Mouse (Mus musculus): ENCODE measurements around the gene Oxt. TPM values are rescaled to one million over a fixed set of nuclear protein-coding genes. Genes with fewer than 3 reads are reported as not detected.
"Not testable (repeated sequence)": the region's sequence is repeated elsewhere in the genome, so short reads cannot be mapped to it uniquely, and the experiment has no call there.

Gene Oxt
- total and polyA plus RNA-seq, 2 experiments from 2014 or later: 4.9 TPM; not detected in 1

GRCm38 (mm10) chr2:130563212-130564055 lies 12.5 kb upstream of the Oxt start, which contains the start of gene Mrps26:
Gene Mrps26, plus strand, starts transcription at chr2:130563742.
- peaks cover 5% of the 10 kb centered on the region for H3K4me1 ChIP-seq (ENCODE audit: insufficient read depth, low read length)
- peak; percentile 97 for DNase-seq (ENCODE audit: low spot score)
- peaks cover 17% of the 10 kb centered on the region; the same call in 1 of the 2 replicates for H3K36me3 ChIP-seq (ENCODE audit: insufficient read depth, low read length)
- H3K9ac ChIP-seq (replicated peaks; ENCODE audit: low read length): peak within 1 kb of the TSS; percentile 82
- TF ChIP-seq CTCF (IDR thresholded peaks at IDR 0.05; ENCODE audit: low read depth): peak; percentile 56
- H3K9me3 ChIP-seq (ENCODE audit: low read length): no peaks in the 10 kb centered on the region
- WGBS: under 1% methylated on average over 61 of the region's 61 CpGs
- ATAC-seq: peak; percentile 99
- H3K27me3 ChIP-seq (ENCODE audit: insufficient read depth, low read length): no peaks in the 10 kb centered on the region
- peak within 1 kb of the TSS; percentile 86 for H3K4me3 ChIP-seq (ENCODE audit: low read length)
- peak within 1 kb of the TSS; percentile 78 for H3K4me2 ChIP-seq (ENCODE audit: low read depth, low read length)
- H3K27ac ChIP-seq: peak within 1 kb of the TSS; percentile 73

GRCm38 (mm10) chr2:130564063-130564462 lies 11.9 kb upstream of the Oxt start:
- no peak for TF ChIP-seq CTCF (IDR thresholded peaks at IDR 0.05; ENCODE audit: low read depth)
- Histone ChIP-seq H3K9me3 (ENCODE audit: low read length) (no peaks in the 10 kb centered on the region), H3K27me3 (ENCODE audit: insufficient read depth, low read length) (no peaks in the 10 kb centered on the region), H3K9ac (replicated peaks; ENCODE audit: low read length) (peak overlapping the region; percentile 82), H3K4me3 (ENCODE audit: low read length) (peak overlapping the region; percentile 86), H3K36me3 (ENCODE audit: insufficient read depth, low read length) (peaks cover 17% of the 10 kb centered on the region; the same call in 1 of the 2 replicates), H3K27ac (peak overlapping the region; percentile 73), H3K4me2 (ENCODE audit: low read depth, low read length) (peak overlapping the region; percentile 78), H3K4me1 (ENCODE audit: insufficient read depth, low read length) (peaks cover 5% of the 10 kb centered on the region)
- 0% methylated on average over 23 of the region's 23 CpGs for WGBS
- DNase-seq (ENCODE audit: low spot score) (no peak), ATAC-seq (no peak)

DNA sequence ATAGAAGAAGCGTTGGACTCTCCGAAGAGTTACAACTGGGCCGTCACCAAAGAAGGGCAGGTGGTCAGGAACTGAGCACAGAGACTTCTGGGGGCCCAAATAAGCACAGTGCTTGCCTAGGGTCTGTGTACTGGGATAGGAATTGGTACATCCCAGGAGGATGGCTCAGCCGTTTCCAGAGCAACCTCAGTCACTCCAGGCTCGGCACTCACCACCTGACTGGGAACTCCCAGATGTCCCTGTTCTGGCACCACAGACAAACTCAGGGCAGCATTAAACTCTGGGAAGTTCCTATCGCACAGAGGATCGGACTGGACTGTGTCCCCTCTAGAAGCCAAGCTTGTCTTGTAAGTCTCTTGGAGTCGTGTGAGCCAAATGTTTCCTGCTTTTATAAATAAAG lies 11.0 kb upstream of the Oxt start:
- peak overlapping the region; percentile 86; the same call in 1 of the 2 replicates for H3K4me3 ChIP-seq (ENCODE audit: low read length)
- WGBS: 78% methylated on average over 8 of the region's 8 CpGs
- H3K9me3 ChIP-seq (ENCODE audit: low read length): no peaks in the 10 kb centered on the region
- ATAC-seq (no peak), DNase-seq (ENCODE audit: low spot score) (no peak)
- peaks cover 5% of the 10 kb centered on the region for H3K4me1 ChIP-seq (ENCODE audit: insufficient read depth, low read length)
- peak overlapping the region; percentile 82; the same call in 1 of the 2 replicates for H3K9ac ChIP-seq (replicated peaks; ENCODE audit: low read length)
- H3K27me3 ChIP-seq (ENCODE audit: insufficient read depth, low read length): no peaks in the 10 kb centered on the region
- H3K27ac ChIP-seq: no peak overlapping the region
- TF ChIP-seq CTCF (IDR thresholded peaks at IDR 0.05; ENCODE audit: low read depth): no peak
- H3K4me2 ChIP-seq (ENCODE audit: low read depth, low read length): peak overlapping the region; percentile 78
- peaks cover 17% of the 10 kb centered on the region; the same call in 1 of the 2 replicates for H3K36me3 ChIP-seq (ENCODE audit: insufficient read depth, low read length)

DNA sequence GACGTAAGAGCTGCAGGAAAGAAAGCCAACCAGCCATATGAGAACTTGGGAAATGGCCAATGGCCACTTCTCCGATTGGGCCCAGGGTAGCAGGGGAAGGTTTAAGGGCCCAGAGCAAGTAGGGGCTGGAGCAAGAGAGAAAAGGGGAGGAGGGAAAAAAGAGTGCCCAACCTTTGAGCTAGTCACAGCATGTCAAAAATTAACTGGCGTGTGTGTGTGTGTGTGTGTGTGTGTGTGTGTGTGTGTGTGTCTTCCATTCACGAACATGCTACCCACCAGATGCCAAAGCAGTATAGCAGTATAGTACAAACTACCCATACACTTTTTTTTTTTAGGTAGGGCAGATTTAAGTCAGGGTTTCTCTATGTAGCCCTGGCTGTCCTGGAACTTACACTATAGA lies 7.1 kb upstream of the Oxt start:
- Histone ChIP-seq H3K4me2 (ENCODE audit: low read depth, low read length) (no peak overlapping the region), H3K9ac (replicated peaks; ENCODE audit: low read length) (no peak overlapping the region), H3K27ac (no peak overlapping the region), H3K9me3 (ENCODE audit: low read length) (no peaks in the 10 kb centered on the region), H3K27me3 (ENCODE audit: insufficient read depth, low read length) (no peaks in the 10 kb centered on the region), H3K36me3 (ENCODE audit: insufficient read depth, low read length) (peaks cover 17% of the 10 kb centered on the region; the same call in 1 of the 2 replicates), H3K4me1 (ENCODE audit: insufficient read depth, low read length) (peaks cover 5% of the 10 kb centered on the region), H3K4me3 (ENCODE audit: low read length) (no peak overlapping the region)
- no peak for TF ChIP-seq CTCF (IDR thresholded peaks at IDR 0.05; ENCODE audit: low read depth)
- ATAC-seq (no peak), DNase-seq (ENCODE audit: low spot score) (no peak)
- WGBS: 49% methylated on average over 4 of the region's 4 CpGs

DNA sequence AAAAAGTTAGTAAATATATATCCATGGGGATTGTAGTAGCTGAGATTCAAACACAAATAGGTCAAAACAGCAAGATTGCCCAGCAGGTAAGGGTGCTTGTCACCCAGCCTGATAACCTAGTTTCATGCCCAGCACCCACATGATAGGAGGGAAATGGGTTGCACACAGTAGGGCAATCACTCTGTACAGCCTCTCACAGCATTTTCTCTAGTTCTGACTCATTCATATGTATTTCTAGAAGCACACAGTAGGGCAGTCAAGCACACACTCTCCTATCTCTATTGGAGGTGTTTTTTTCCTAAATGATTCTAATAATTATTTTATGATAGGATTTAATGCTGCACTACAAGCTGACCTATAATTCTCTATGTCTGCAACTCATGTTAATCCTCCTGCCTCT lies 6.0 kb upstream of the Oxt start:
- no peak overlapping the region for H3K27ac ChIP-seq
- DNase-seq (ENCODE audit: low spot score) (no peak), ATAC-seq (no peak)
- no peaks in the 10 kb centered on the region for H3K9me3 ChIP-seq (ENCODE audit: low read length)
- TF ChIP-seq CTCF (IDR thresholded peaks at IDR 0.05; ENCODE audit: low read depth): no peak
- no peaks in the 10 kb centered on the region for H3K27me3 ChIP-seq (ENCODE audit: insufficient read depth, low read length)
- H3K9ac ChIP-seq (replicated peaks; ENCODE audit: low read length): no peak overlapping the region
- H3K36me3 ChIP-seq (ENCODE audit: insufficient read depth, low read length): peaks cover 17% of the 10 kb centered on the region; the same call in 1 of the 2 replicates
- no peak overlapping the region for H3K4me2 ChIP-seq (ENCODE audit: low read depth, low read length)
- H3K4me1 ChIP-seq (ENCODE audit: insufficient read depth, low read length): no peaks in the 10 kb centered on the region; the same call in 1 of the 2 replicates
- H3K4me3 ChIP-seq (ENCODE audit: low read length): no peak overlapping the region

DNA sequence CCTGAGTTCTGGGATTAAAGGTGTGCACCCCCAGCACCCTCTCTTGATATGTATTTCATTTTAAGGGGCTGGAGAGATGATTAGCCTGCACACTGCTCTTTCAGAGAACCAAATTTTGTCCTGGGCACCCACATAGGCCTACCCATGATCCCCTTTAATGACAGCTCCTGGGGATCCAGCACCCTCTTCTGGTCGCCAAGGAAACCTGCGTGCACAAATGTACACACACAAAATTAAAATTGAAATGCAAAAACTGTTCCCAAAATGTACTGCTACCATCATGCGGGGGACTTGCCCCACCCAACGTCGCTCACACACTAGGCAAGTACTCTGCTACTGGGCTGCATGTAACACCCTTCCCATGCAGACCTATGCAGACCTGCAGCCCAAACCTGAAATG lies 1.0 kb upstream of the Oxt start:
- ATAC-seq (no peak), DNase-seq (ENCODE audit: low spot score) (no peak)
- Histone ChIP-seq H3K9me3 (ENCODE audit: low read length) (no peaks in the 10 kb centered on the region), H3K9ac (replicated peaks; ENCODE audit: low read length) (no peak overlapping the region), H3K4me2 (ENCODE audit: low read depth, low read length) (no peak overlapping the region), H3K4me1 (ENCODE audit: insufficient read depth, low read length) (peaks cover 5% of the 10 kb centered on the region), H3K4me3 (ENCODE audit: low read length) (no peak overlapping the region), H3K27me3 (ENCODE audit: insufficient read depth, low read length) (peaks cover 32% of the 10 kb centered on the region), H3K36me3 (ENCODE audit: insufficient read depth, low read length) (no peaks in the 10 kb centered on the region), H3K27ac (no peak overlapping the region)
- no peak for TF ChIP-seq CTCF (IDR thresholded peaks at IDR 0.05; ENCODE audit: low read depth)
- 83% methylated on average over 5 of the region's 5 CpGs for WGBS

DNA sequence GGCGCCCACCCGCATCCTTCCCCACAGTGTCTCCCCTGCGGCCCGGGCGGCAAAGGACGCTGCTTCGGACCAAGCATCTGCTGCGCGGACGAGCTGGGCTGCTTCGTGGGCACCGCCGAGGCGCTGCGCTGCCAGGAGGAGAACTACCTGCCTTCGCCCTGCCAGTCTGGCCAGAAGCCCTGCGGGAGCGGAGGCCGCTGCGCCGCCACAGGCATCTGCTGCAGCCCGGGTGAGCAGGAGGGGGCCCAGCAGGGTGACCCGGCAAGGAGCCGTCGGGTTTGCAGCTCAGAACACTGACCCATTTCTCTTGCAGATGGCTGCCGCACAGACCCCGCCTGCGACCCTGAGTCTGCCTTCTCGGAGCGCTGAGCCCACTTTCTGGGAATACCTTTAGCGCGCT lies 591 bp downstream of the Oxt start:
- WGBS: 2% methylated on average over 27 of the region's 32 CpGs
- H3K36me3 ChIP-seq (ENCODE audit: insufficient read depth, low read length); H3K9ac ChIP-seq (replicated peaks; ENCODE audit: low read length): not testable (repeated sequence)

More for the DNA sequence above, 591 bp downstream of the Oxt start:
- peak; percentile 2 for DNase-seq (ENCODE audit: low spot score)
- peak overlapping the region; percentile 49 for H3K4me2 ChIP-seq (ENCODE audit: low read depth, low read length)
- H3K4me1 ChIP-seq (ENCODE audit: insufficient read depth, low read length): peaks cover 13% of the 10 kb centered on the region
- not testable (repeated sequence) for ATAC-seq; H3K27ac ChIP-seq; H3K9me3 ChIP-seq (ENCODE audit: low read length)
- H3K27me3 ChIP-seq (ENCODE audit: insufficient read depth, low read length): peaks cover 48% of the 10 kb centered on the region
- H3K4me3 ChIP-seq (ENCODE audit: low read length): peak overlapping the region; percentile 19
